Mouse (Mus musculus): ENCODE measurements around the gene Gm29797.

GRCm38 (mm10) chr2:181687586-181687985 lies 30.8 kb downstream of the Gm29797 start:
- TF ChIP-seq CTCF (IDR thresholded peaks at IDR 0.05; ENCODE audit: borderline replicate concordance, insufficient read depth, low read depth, low read length) (no peak), POLR2A (IDR thresholded peaks at IDR 0.05; ENCODE audit: borderline replicate concordance, insufficient read depth, low read length) (no peak)

Data from cerebellum, adult 2 months (tissue).